Mouse (Mus musculus) layer of hippocampus, adult 9-11 months (tissue): ENCODE measurements around the gene 4931409K22Rik.

ENCODE experiments used
- DNase-seq: peaks from one replicate; pipeline ENCODE4 v3.0.0; 2022

The 4931409K22Rik gene

GRCm38 (mm10) chr5:24539571-24540296 lies 16.9 kb downstream of the 4931409K22Rik start:
- no peak for DNase-seq

GRCm38 (mm10) chr5:24537618-24538017 lies 19.0 kb downstream of the 4931409K22Rik start:
- DNase-seq = no peak

- no peak for DNase-seq
These were observed 20.1 kb downstream of the 4931409K22Rik start for GRCm38 (mm10) chr5:24536511-24536910.

- DNase-seq = no peak
These were observed 20.9 kb downstream of the 4931409K22Rik start for GRCm38 (mm10) chr5:24535731-24536130.

- DNase-seq = no peak
These were observed 22.3 kb downstream of the 4931409K22Rik start for GRCm38 (mm10) chr5:24534292-24534691.

- no peak for DNase-seq
These were observed 23.2 kb downstream of the 4931409K22Rik start for GRCm38 (mm10) chr5:24533391-24533790.

GRCm38 (mm10) chr5:24530042-24530689 lies 26.4 kb downstream of the 4931409K22Rik start:
- peak; percentile 83 for DNase-seq

GRCm38 (mm10) chr5:24527780-24528179 lies 28.8 kb downstream of the 4931409K22Rik start:
- DNase-seq = no peak

GRCm38 (mm10) chr5:24526889-24527230 lies 29.7 kb downstream of the 4931409K22Rik start, which contains the start of gene Gbx1:
TSS of gene Gbx1 (minus strand) at chr5:24527202.
- no peak for DNase-seq

- DNase-seq = no peak
These were observed 30.3 kb downstream of the 4931409K22Rik start for GRCm38 (mm10) chr5:24526190-24526888.

- DNase-seq = no peak
These were observed 31.0 kb downstream of the 4931409K22Rik start for GRCm38 (mm10) chr5:24525360-24526189.

GRCm38 (mm10) chr5:24524522-24524921 lies 32.1 kb downstream of the 4931409K22Rik start:
- no peak for DNase-seq

GRCm38 (mm10) chr5:24523806-24524205 lies 32.8 kb downstream of the 4931409K22Rik start:
- DNase-seq = no peak

GRCm38 (mm10) chr5:24521366-24521765 lies 35.2 kb downstream of the 4931409K22Rik start:
- no peak for DNase-seq

GRCm38 (mm10) chr5:24512271-24512670 lies 44.3 kb downstream of the 4931409K22Rik start:
- no peak for DNase-seq

- no peak for DNase-seq
These were observed 46.0 kb downstream of the 4931409K22Rik start for GRCm38 (mm10) chr5:24510635-24511034.

GRCm38 (mm10) chr5:24508406-24508805 lies 48.2 kb downstream of the 4931409K22Rik start:
- no peak for DNase-seq

GRCm38 (mm10) chr5:24505513-24505912 lies 51.1 kb downstream of the 4931409K22Rik start:
- no peak for DNase-seq

- DNase-seq = no peak
These were observed 53.8 kb downstream of the 4931409K22Rik start for GRCm38 (mm10) chr5:24502786-24503185.

GRCm38 (mm10) chr5:24500851-24501250 lies 55.8 kb downstream of the 4931409K22Rik start:
- DNase-seq = no peak

- DNase-seq = no peak
These were observed 57.5 kb downstream of the 4931409K22Rik start for GRCm38 (mm10) chr5:24499113-24499512.

GRCm38 (mm10) chr5:24497526-24497925 lies 59.1 kb downstream of the 4931409K22Rik start:
- DNase-seq = no peak

- no peak for DNase-seq
These were observed 59.9 kb downstream of the 4931409K22Rik start for GRCm38 (mm10) chr5:24496756-24497155.
